Mouse (Mus musculus) small intestine, adult 10 weeks (tissue): Measurements from ENCODE around the gene Rasgrp3. TPM values are rescaled to one million over a fixed set of nuclear protein-coding genes. Genes with fewer than 3 reads are reported as not detected.

Source experiments
- polyA plus RNA-seq: library from polyadenylated mRNA; stranded (reverse); fragments of 350-450 nt; fragmentation: Illumina TruSeq; extraction: RNeasy Lipid Tissue Mini Kit (QIAGEN cat#74804); gene quantifications from one replicate; pipeline ENCODE4 v1.2.3, GENCODE M21; 2014; ENCODE audit warnings: low replicate concordance

Rasgrp3 gene
- 10.6 TPM for polyA plus RNA-seq

GRCm38 (mm10) chr17:75435599-75435998 lies at the start of gene Rasgrp3:
Rasgrp3 (plus strand) TSS chr17:75435896.

GRCm38 (mm10) chr17:75551512-75552400 lies 116.1 kb downstream of the Rasgrp3 start, which contains the start of gene Fam98a:
Fam98a (minus strand) TSS chr17:75551946.

Other genes starting within 250 kb of the Rasgrp3 start
- 62.5 TPM for gene Fam98a, start 116.0 kb downstream of the Rasgrp3 start, polyA plus RNA-seq